Mouse (Mus musculus) layer of hippocampus, postnatal 36 days (tissue): ENCODE measurements around the gene Bola2. TPM values are rescaled to one million over a fixed set of nuclear protein-coding genes. Genes with fewer than 3 reads are reported as not detected.
"Not testable (repeated sequence)": the region's sequence is repeated elsewhere in the genome, so short reads cannot be mapped to it uniquely, and the experiment has no call there.

Experiments used
- DNase-seq, 2 experiments: peaks; one replicate each; pipeline ENCODE4 v3.0.0; 2022
- total RNA-seq, 2 experiments: library from RNA; stranded (reverse); gene quantifications; 2 replicates each; pipeline ENCODE4 v1.2.3; 2021

The Bola2 gene
- total RNA-seq, 2 experiments from 2014 or later: 98.8 to 109 TPM

DNA sequence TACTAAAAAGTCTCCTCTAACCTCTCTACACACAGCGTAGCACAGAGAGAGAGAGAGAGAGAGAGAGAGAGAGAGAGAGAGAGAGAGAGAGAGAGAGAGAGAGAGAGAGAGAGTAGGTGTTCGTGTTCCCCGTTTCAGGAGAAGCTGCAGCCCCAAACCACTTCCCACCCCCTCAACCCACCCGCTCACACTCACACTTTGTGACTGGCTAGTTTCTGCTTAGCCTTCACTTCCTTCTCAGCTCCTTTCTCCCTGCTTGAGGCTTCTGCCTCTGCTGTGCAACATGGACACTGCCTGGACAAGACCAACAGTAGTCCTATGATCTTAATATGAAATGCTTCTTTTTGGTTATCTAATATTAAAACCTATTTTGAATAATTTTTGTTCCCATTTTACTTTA, 15.1 kb downstream of the Bola2 start:
- DNase-seq: no peak

DNA sequence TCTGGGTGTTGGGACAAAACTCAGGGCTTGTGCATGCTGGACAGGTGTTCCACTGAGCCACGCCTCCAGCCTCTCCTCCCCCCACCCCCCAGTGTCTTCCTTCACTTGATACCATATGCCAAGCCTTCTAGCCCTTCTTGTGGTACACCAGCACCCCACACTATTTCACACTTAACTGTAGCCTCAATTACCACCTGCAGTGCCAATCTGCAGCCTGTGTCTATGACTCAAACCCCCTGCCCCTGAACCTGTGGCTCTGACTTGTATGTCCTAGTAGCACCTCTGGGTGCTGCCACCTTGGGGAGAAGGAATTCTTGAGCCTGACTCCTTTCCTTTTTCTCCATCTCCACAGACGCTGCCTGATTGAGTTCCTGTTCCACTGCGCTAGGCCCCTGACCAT, 16.7 kb downstream of the Bola2 start:
- DNase-seq: no peak

DNA sequence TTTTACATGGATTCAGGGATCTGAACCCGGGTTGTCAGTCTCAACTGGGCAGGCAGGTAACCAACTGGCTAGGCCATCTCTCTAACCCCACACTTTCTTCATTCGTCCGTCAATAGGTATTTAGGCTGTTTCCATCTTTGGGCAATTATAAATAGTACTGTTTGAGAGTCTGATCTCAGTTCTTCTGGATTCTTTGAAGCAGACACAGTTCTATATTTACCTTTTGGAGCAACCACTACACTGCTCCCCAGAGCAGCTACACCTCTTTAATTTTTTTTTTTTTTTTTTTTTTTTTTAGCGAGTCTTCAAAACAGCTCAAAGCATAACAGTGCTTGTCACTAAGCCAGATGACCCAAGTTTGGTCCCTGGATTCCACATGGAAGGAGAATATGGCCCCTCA, 20.5 kb downstream of the Bola2 start:
- no peak for DNase-seq

DNA sequence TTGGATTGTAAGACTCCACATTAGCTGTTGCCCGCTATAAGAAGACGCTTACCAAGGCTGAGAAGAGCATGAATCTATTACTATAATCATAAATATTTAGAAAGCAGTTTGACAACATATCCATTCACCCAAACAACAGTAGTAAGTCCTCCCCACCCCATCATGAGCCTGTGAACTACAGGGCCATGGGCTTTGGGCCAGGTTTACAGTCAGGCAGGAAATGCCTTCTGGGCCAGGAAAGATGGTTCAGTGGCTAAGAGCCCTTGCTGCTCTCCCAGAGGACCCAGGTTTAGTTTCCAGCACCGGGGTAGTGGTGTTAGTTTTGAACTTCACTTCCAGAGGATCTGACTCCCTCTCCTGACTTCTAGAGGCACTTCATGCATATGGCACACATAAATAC, 22.4 kb downstream of the Bola2 start:
- DNase-seq: no peak

DNA sequence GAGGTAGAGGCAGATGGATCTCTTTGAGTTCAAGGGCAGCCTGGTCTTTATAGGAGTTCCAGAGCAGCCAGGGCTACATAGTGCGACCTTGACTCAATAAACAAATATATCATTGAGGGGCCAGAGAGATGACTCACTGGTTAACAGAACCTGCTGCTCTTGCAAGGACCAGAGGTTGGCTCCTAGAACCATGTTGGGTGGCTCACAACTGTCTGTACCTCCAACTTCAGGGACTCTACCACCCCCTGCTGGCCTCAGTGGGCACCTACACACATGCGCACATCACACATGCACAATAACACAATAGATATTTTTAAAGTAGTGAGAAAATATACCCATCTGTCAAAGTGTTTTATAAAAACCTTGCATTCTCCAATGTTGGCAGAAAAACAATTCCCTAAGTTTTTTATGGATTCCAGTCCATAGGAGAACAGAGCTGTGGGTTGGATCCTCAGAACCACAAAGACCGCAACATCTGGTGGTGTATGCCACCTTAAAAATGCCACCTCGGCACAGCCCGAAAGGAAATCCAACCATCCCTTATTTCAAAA, 23.7 kb downstream of the Bola2 start:
- no peak for DNase-seq

DNA sequence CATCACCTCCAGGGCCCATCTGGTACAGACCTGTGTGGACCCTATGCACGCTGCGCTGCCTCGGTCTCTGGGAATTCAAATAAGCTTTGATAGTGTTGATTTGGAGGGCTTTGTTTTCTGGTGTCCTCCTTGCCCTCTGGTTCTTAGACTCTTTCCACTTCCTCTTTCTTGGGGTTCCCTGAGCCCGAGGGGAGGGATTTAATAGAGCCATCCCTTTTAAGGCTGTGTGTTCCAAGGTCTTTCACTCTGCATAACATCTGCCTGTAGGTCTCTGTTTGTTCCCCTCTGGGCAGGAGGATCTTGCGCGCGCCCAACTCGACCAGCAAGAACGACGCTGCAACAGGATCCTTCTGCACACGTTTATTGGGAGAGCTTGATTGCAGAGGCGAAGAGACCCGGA, 26.4 kb downstream of the Bola2 start:
- no peak for DNase-seq

DNA sequence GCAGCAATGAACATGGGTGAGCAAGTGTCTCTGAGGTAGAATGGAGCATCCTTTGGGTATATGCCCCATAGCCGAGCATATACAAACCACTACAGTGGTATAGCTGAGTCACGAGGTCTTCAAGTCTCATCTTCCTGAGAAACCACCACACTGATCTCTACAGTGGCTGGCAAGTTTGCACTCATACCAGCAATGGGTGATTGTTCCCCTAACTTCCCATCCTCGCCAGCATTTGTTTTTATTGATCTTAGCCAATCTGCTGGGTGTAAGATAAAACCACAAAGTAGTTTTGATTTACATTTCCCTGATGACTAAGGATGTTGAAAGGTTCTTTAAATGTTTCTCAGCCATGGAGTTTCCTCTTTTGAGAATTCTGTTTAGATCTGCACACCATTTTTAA, 29.9 kb downstream of the Bola2 start:
- no peak for DNase-seq

DNA sequence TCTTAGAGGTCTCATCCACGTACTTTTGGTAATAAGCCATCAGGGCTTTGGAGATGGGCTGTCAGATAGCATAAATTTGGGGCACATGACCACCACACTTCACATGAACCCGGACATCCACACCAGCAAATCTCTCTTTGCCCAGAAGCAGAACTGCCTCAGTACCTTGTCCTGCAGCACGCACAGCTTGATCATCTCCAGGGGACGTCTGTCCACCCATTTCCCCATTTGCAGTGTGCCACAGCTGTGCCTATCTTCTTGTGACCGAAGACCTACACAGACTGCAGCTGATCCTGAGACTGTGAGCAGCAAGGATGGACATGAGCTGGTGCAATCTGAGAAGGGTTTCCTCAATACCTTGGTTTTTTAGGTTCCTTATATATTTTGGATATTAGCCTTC, 30.5 kb downstream of the Bola2 start:
- no peak for DNase-seq

DNA sequence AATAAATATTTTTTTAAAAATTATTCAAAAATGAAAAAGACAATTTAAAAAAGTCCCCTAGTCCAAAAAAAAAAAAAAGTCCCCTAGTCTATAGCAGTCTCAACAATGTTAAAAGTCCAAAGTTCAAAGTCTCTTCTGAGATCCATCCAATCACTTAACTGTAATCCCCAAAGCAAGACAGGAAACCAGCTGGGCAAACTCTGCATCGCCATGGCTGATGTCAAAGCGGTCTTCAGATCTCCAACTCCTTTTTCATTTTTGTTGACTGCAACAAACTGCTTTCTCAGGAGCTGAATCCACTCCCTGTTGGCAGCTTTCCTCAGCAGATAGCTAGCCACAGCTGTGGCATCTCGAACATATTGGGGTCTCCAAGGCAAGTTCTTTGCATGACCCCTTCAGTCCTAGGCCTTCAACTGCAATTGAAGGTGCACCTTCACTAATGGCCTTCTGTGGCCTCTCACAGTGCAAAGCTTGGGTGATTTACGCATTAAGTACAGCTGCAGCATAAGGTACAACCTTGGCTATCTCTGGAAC, 35.1 kb downstream of the Bola2 start:
- not testable (repeated sequence) for DNase-seq

DNA sequence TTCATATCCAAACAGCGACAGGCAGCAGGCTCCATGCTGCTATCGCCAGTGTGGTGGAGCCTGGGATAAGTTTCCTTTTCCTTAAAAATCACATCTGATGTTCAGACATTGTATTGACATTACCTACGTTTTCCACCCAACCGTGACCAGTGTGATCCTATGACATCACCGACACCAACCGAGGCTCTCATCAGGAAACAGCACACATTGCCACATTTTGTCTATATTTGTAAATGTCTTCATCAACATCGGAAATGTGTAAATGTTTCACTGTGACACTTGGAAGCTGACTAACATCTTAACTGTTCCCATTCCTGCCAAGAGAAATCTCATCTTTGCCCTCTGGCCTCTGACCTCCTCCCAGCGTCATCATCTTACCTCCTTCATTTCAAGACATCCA, 40.9 kb downstream of the Bola2 start:
- no peak for DNase-seq

DNA sequence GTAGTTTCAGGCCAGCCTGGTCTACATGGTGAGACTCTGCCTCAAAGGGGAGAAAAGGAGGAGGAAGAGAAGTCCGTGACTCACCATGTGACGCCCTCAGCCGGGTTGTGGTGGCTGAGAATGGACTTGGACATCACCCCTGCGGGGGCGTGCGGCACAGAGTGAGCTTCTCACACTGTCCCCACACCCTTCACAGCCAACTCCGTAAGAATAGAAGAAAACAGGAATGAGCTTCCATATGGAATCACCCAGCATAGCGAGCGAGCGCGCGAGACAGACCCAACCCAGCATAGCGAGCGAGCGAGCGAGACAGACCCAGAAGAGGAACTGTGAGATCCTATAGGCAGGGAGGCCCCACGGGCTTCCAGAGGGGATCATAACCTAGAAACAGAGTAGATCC, 44.4 kb downstream of the Bola2 start:
- no peak for DNase-seq

DNA sequence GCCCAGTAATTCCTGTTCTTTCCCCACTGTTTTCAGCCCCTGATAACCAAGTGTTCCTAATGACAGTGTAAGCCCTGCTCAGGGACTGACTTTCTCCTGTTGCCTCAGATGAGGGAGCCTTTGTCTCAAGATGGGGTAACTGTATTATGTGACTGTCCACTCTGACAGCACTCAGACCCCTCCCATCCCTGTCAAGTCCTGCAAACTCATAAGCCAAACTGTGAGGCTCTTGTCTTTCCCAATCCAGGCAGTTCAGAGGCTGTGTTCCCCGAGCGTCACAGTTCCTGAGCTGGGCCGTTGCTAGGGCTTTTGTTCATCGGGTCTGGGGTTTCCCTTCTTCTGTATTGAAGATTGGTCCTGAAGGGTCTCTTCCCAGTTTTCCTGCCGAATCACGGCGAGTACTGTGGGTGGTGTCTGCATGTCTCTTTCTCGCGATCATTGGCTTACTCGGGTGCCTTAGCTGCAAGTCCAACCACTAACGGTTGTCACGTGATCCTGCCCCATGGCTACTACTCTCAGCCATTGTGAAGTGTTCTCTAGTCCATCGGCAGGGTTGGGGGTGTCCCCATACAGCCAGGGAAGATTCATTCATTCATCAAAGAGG, 45.0 kb downstream of the Bola2 start:
- no peak for DNase-seq

DNA sequence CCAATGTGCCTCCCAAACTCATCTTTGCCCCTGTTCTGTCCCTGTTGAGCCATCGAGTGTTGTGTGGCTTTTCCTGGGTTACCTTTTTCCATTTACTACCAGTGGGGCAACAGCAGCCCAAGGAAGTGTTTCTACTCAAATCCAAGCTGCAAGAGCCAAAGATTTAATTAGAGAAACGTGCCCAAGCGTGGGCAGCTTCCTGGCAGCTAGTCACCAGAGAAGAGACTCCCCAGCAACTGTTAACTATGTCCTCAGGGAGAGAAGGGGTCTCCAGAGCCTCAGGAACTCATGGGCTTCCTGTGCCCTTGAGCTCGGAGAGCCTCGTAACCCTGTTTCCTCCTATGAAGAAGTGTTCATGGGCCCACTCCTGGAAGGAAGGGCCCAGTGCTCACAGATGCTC, 45.8 kb downstream of the Bola2 start:
- no peak for DNase-seq

DNA sequence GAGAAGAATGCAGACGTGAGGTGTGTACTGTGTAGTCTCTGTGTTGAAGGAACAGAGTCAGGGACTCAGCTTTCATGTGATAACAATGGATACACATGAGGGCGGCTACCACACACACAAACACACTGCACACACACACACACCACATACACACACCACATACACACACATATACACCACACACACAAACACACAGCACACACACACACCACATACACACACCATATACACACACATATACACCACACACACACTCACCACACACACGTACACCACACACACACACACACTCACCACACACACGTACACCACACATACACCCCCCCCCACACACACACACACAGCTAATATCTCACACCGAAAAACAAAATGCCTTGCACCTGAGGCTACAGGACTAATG, 46.3 kb downstream of the Bola2 start:
- DNase-seq: no peak

DNA sequence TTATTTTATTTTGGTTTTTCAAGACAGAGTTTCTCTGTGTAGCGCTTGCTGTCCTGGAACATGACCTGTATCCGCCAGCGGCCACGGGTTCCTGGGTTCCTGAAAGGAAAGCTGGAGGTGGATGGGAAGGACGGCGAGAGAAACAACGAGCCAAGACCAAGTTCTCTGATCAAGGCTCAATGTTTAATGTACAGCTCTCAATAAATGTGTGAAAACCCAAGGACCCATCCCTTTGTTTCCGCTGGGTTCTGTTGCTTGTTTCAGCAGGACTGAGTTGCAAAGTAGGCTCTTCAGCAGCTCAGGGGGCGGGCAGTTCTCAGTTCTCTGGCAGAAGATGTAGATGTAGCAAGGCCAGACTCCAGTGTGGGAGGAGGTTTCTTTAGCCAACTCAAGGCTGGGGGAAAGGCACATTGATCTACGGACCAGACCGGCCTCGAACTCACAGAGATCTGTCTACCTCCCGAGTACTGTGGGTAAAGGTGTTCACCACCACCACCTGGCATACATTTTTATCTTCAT, 46.8 kb downstream of the Bola2 start:
- no peak for DNase-seq

DNA sequence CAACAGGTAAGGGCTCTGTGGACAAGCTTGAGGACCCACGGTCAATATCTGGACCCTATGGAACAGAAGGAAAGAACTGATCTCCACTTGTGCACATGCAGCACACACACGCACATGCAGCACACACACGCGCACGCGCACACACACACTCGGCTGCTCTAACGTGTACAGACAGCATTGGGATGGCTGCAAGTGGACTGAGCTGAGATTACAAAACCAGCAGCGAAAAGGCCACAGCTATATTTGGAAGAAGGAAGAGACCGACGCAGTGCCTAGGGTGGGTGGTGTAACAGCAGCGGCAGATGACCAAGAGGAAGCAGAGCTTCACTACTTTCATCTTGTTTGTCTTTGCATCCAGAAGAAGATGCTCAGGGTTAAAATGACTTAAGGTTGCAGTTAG, 50.9 kb downstream of the Bola2 start:
- no peak for DNase-seq

DNA sequence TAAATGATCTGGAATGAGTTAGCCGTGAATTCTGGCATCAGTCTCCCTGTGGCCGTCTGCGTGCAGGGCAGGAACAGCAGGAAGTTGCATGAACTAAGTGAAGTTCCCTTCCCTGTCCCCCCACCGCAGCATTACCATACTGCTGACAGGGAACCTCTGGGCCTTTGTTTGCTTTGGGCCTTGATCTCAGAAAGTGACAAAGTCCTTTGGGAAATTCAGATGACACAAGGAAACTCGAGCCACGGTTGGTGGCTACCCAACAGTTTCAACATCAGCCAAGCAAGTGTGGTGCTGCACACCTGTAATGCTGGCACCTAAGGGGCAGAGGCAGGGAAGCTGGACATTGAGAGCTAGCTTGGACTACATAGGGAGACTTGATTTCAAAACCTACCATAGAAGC, 51.6 kb downstream of the Bola2 start:
- no peak for DNase-seq

DNA sequence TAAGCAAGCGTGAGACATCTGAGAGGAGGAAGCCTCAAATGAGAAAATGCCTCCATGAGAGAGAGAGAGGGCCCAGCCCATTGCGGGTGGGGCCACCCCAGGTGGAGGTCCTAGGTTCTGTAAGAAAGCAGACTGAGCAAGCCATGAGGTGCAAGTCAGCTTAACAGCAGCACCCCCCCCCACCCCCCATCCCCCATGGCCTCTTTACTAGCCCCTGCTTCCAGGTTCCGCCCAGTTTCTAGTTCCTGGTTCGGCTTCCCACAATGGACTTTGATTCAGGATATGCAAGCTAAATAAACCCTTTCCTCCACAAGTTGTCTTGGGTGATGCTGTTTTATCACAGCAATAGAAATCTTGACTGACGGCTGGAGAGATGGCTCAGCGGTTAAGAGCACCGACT, 53.6 kb downstream of the Bola2 start:
- no peak for DNase-seq

Other genes starting within 250 kb of the Bola2 start
- gene Atp2a1, start 232.3 kb upstream of the Bola2 start, total RNA-seq: under 1 TPM; 0.55 to 0.63 TPM
- gene Sh2b1, start 220.0 kb upstream of the Bola2 start, total RNA-seq: 10 to 100 TPM; 72.5 to 73.2 TPM
- gene Tufm, start 208.0 kb upstream of the Bola2 start, total RNA-seq: 10 to 100 TPM; 88.9 to 94.0 TPM
- gene Atxn2l, start 192.0 kb upstream of the Bola2 start, total RNA-seq: 100 to 1,000 TPM; 113 to 134 TPM
- gene Eif3c, start 129.0 kb upstream of the Bola2 start, total RNA-seq: 100 to 1,000 TPM; 172 to 177 TPM
- under 1 TPM; 0.40 to 0.42 TPM for gene Apobr, start 110.5 kb upstream of the Bola2 start, total RNA-seq
- gene Cln3, start 109.6 kb upstream of the Bola2 start, total RNA-seq: 10 to 100 TPM; 28.3 to 32.9 TPM
- not detected for gene Il27, start 100.5 kb upstream of the Bola2 start, total RNA-seq
- 1 to 10 TPM; 7.5 to 7.9 TPM for gene Nupr1, start 64.5 kb upstream of the Bola2 start, total RNA-seq
- 10 to 100 TPM; 25.6 to 30.3 TPM for gene Sgf29, start 46.1 kb upstream of the Bola2 start, total RNA-seq
- 10 to 100 TPM in 1 of 2 experiments, 1 to 10 TPM in 1; 6.3 to 11.2 TPM for gene Sult1a1, start 19.0 kb upstream of the Bola2 start, total RNA-seq
- 10 to 100 TPM; 16.2 to 16.4 TPM for gene Slx1b, start 383 bp downstream of the Bola2 start, total RNA-seq
- gene Coro1a, start 12.4 kb downstream of the Bola2 start, total RNA-seq: 100 to 1,000 TPM; 114 to 121 TPM
- 100 to 1,000 TPM; 144 to 146 TPM for gene Mapk3, start 64.2 kb downstream of the Bola2 start, total RNA-seq
- gene Gdpd3, start 70.9 kb downstream of the Bola2 start, total RNA-seq: 1 to 10 TPM; 2.5 to 5.1 TPM
- gene Ypel3, start 81.6 kb downstream of the Bola2 start, total RNA-seq: 100 to 1,000 TPM; 278 to 291 TPM
- 1 to 10 TPM in 1 of 2 experiments, under 1 TPM in 1; 0.75 to 1.1 TPM for gene Tbx6, start 86.1 kb downstream of the Bola2 start, total RNA-seq
- 10 to 100 TPM; 54.3 to 59.5 TPM for gene Ppp4c, start 97.1 kb downstream of the Bola2 start, total RNA-seq
- 10 to 100 TPM; 75.1 to 83.3 TPM for gene Fam57b, start 102.3 kb downstream of the Bola2 start, total RNA-seq
- gene 4930451I11Rik, start 136.2 kb downstream of the Bola2 start, total RNA-seq: not detected
- gene Doc2a, start 152.0 kb downstream of the Bola2 start, total RNA-seq: 10 to 100 TPM; 16.1 to 17.7 TPM
- gene Hirip3, start 166.6 kb downstream of the Bola2 start, total RNA-seq: 10 to 100 TPM; 29.5 to 32.0 TPM
- gene Ino80e, start 167.0 kb downstream of the Bola2 start, total RNA-seq: 10 to 100 TPM; 53.5 to 56.0 TPM
- gene Taok2, start 189.3 kb downstream of the Bola2 start, total RNA-seq: 100 to 1,000 TPM; 151 to 165 TPM
- gene Tmem219, start 227.5 kb downstream of the Bola2 start, total RNA-seq: 10 to 100 TPM; 23.2 to 23.8 TPM
- gene Kctd13, start 233.5 kb downstream of the Bola2 start, total RNA-seq: 100 to 1,000 TPM; 161 to 171 TPM